Mouse (Mus musculus) liver, postnatal 0 days (tissue): ENCODE data around the gene Pawr. TPM values are rescaled to one million over a fixed set of nuclear protein-coding genes. Genes with fewer than 3 reads are reported as not detected.
"Not testable (repeated sequence)": the region's sequence is repeated elsewhere in the genome, so short reads cannot be mapped to it uniquely, and the experiment has no call there.

ENCODE experiments used
- ATAC-seq: fragments of 200-750 bp; cut with Nextera tagmentation; 2 replicates; pipeline ENCODE4 v1.8.0; 2017; ENCODE audit warnings: mild to moderate bottlenecking, moderate library complexity
- DNase-seq: peaks from one replicate; pipeline ENCODE4 v3.0.0-alpha.2; 2016
- H3K27ac ChIP-seq: fragments of 300-500 bp; sonication (generic); 2 replicates; pipeline ENCODE4 v1.5.1; 2014; ENCODE audit warnings: antibody characterized with exemption, moderate library complexity, mild to moderate bottlenecking, low read depth
- H3K27me3 ChIP-seq: fragments of 300-500 bp; sonication (generic); 2 replicates; pipeline ENCODE4 v1.6.1; 2014; ENCODE audit warnings: low read length, control low read depth, mixed read lengths; ENCODE audit not compliant: insufficient read depth
- H3K36me3 ChIP-seq: fragments of 300-500 bp; sonication (generic); replicated peaks from 2 replicates; pipeline ENCODE4 v1.6.1; 2014; ENCODE audit warnings: mild to moderate bottlenecking, control low read depth, low read length, moderate library complexity, mixed read lengths; ENCODE audit not compliant: insufficient read depth
- H3K4me1 ChIP-seq: fragments of 300-500 bp; sonication (generic); 2 replicates; pipeline ENCODE4 v1.6.1; 2014; ENCODE audit warnings: antibody characterized with exemption, mild to moderate bottlenecking, control low read depth; ENCODE audit not compliant: insufficient read depth
- H3K4me2 ChIP-seq: fragments of 300-500 bp; sonication (generic); 2 replicates; pipeline ENCODE4 v1.6.1; 2014; ENCODE audit warnings: low read depth, mild to moderate bottlenecking, low read length, moderate library complexity, mixed read lengths
- H3K4me3 ChIP-seq: fragments of 300-500 bp; sonication (generic); 2 replicates; pipeline ENCODE4 v1.5.1; 2014; ENCODE audit warnings: low read depth, low read length
- H3K9ac ChIP-seq: fragments of 300-500 bp; sonication (generic); replicated peaks from 2 replicates; pipeline ENCODE4 v1.6.1; 2014; ENCODE audit warnings: mild to moderate bottlenecking, moderate library complexity
- H3K9me3 ChIP-seq: fragments of 300-500 bp; sonication (generic); 2 replicates; pipeline ENCODE4 v1.6.1; 2016; ENCODE audit warnings: mild to moderate bottlenecking, control low read depth, low read length, mixed read lengths
- CTCF ChIP-seq: sonication (generic); IDR thresholded peaks from 2 replicates; pipeline ENCODE4 v1.5.1; 2016; ENCODE audit warnings: antibody characterized with exemption, low read depth
- EP300 ChIP-seq: IDR thresholded peaks from 2 replicates; pipeline ENCODE4 v1.6.1; 2016; ENCODE audit warnings: antibody characterized with exemption, low read depth, mild to moderate bottlenecking
- WGBS: fragments of 180-500 bp; shearing (Covaris S2); extraction: QIAGEN DNeasy Blood & Tissue Kit; methylation state at CpG from one replicate; pipeline ENCODE4 v1.1.7; 2014; ENCODE audit not compliant: insufficient replicate concordance; 5-methylcytosine and 5-hydroxymethylcytosine counted together
- polyA plus RNA-seq: library from polyadenylated mRNA; unstranded; fragments of >200 nt; fragmentation: Nextera tagmentation; extraction: Ambion mirVana; gene quantifications from 2 replicates; pipeline ENCODE4 v1.2.1, GENCODE M21; 2015

Pawr gene
- polyA plus RNA-seq, 1 experiment from 2014 or later = 3.5 TPM

GRCm38 (mm10) chr10:108417448-108417847, 85.5 kb downstream of the Pawr start:
- Histone ChIP-seq H3K27me3 (no peaks in the 10 kb centered on the region), H3K4me3 (no peak overlapping the region), H3K4me1 (no peaks in the 10 kb centered on the region), H3K27ac (no peak overlapping the region), H3K9ac (no peak overlapping the region), H3K36me3 (peaks cover 3% of the 10 kb centered on the region), H3K4me2 (no peak overlapping the region), H3K9me3 (no peaks in the 10 kb centered on the region)
- TF ChIP-seq EP300 = no peak
- no peak for TF ChIP-seq CTCF
- ATAC-seq (no peak), DNase-seq (no peak)
- 50% methylated on average over 5 of the region's 5 CpGs for WGBS

GRCm38 (mm10) chr10:108430553-108430952, 98.6 kb downstream of the Pawr start:
- WGBS = 82% methylated on average over 10 of the region's 10 CpGs
- Histone ChIP-seq H3K4me2 (no peak overlapping the region), H3K36me3 (no peaks in the 10 kb centered on the region), H3K27ac (no peak overlapping the region), H3K4me1 (no peaks in the 10 kb centered on the region), H3K4me3 (no peak overlapping the region), H3K9me3 (no peaks in the 10 kb centered on the region), H3K27me3 (no peaks in the 10 kb centered on the region), H3K9ac (no peak overlapping the region)
- TF ChIP-seq CTCF = no peak
- TF ChIP-seq EP300 = no peak
- ATAC-seq = no peak
- no peak for DNase-seq

GRCm38 (mm10) chr10:108432194-108432593, 100.3 kb downstream of the Pawr start:
- Histone ChIP-seq H3K9me3 (no peaks in the 10 kb centered on the region), H3K27me3 (no peaks in the 10 kb centered on the region), H3K4me2 (0 out of 2 replicates have a peak overlapping the region, but pooled peaks have one; percentile 1), H3K9ac (no peak overlapping the region), H3K4me3 (no peak overlapping the region), H3K27ac (no peak overlapping the region), H3K4me1 (no peaks in the 10 kb centered on the region), H3K36me3 (no peaks in the 10 kb centered on the region)
- WGBS = 44% methylated on average over 10 of the region's 10 CpGs
- TF ChIP-seq EP300 = peak; percentile 58
- TF ChIP-seq CTCF = peak; percentile 42
- no peak for DNase-seq
- ATAC-seq = peak; percentile 93

- H3K4me1 ChIP-seq = no peaks in the 10 kb centered on the region
- ATAC-seq (no peak), DNase-seq (no peak)
- WGBS = 9% methylated on average over 15 of the region's 15 CpGs
- TF ChIP-seq CTCF (no peak), EP300 (no peak)
- no peaks in the 10 kb centered on the region for H3K9me3 ChIP-seq
- no peaks in the 10 kb centered on the region for H3K36me3 ChIP-seq
- no peak overlapping the region for H3K9ac ChIP-seq
- H3K4me2 ChIP-seq = no peak overlapping the region
- no peak overlapping the region for H3K27ac ChIP-seq
- H3K4me3 ChIP-seq = no peak overlapping the region
- H3K27me3 ChIP-seq = no peaks in the 10 kb centered on the region
Observed at GRCm38 (mm10) chr10:108433976-108434375, 102.1 kb downstream of the Pawr start.

GRCm38 (mm10) chr10:108435616-108436015, 103.7 kb downstream of the Pawr start:
- Histone ChIP-seq H3K27me3 (no peaks in the 10 kb centered on the region), H3K4me2 (peak overlapping the region; percentile 48), H3K27ac (no peak overlapping the region), H3K9me3 (no peaks in the 10 kb centered on the region), H3K9ac (no peak overlapping the region), H3K4me3 (no peak overlapping the region), H3K36me3 (no peaks in the 10 kb centered on the region), H3K4me1 (no peaks in the 10 kb centered on the region)
- ATAC-seq (peak; percentile 59), DNase-seq (peak; percentile 31)
- 19% methylated on average over 5 of the region's 5 CpGs for WGBS
- peak; percentile 73 for TF ChIP-seq CTCF
- no peak for TF ChIP-seq EP300

GRCm38 (mm10) chr10:108436365-108436764, 104.4 kb downstream of the Pawr start:
- WGBS = 48% methylated on average over 8 of the region's 8 CpGs
- DNase-seq (no peak), ATAC-seq (no peak)
- Histone ChIP-seq H3K27me3 (no peaks in the 10 kb centered on the region), H3K4me1 (no peaks in the 10 kb centered on the region), H3K4me2 (no peak overlapping the region), H3K4me3 (no peak overlapping the region), H3K27ac (no peak overlapping the region), H3K36me3 (no peaks in the 10 kb centered on the region), H3K9me3 (no peaks in the 10 kb centered on the region), H3K9ac (no peak overlapping the region)
- TF ChIP-seq EP300 (no peak), CTCF (no peak)

GRCm38 (mm10) chr10:108440251-108440650, 108.3 kb downstream of the Pawr start:
- not testable (repeated sequence) for H3K4me1 ChIP-seq, H3K9ac ChIP-seq, H3K9me3 ChIP-seq, H3K36me3 ChIP-seq, H3K27ac ChIP-seq, H3K4me2 ChIP-seq, DNase-seq, H3K4me3 ChIP-seq, H3K27me3 ChIP-seq, ATAC-seq
- WGBS = 93% methylated on average over 5 of the region's 5 CpGs
